Mouse (Mus musculus): ENCODE results near the gene Haus6.
"Not testable (repeated sequence)": the region's sequence is repeated elsewhere in the genome, so short reads cannot be mapped to it uniquely, and the experiment has no call there.

The Haus6 gene

GRCm38 (mm10) chr4:86611524-86612288, at the start of gene Haus6:
Gene Haus6 (minus strand): TSS chr4:86612055.
- DNase-seq: peak; percentile 96

- no peak for DNase-seq
Measured at GRCm38 (mm10) chr4:86657176-86657575, 45.3 kb upstream of the Haus6 start.

- DNase-seq: not testable (repeated sequence)
Measured at GRCm38 (mm10) chr4:86656410-86656809, 44.6 kb upstream of the Haus6 start.

GRCm38 (mm10) chr4:86651686-86652384, 40.0 kb upstream of the Haus6 start:
- DNase-seq: no peak

GRCm38 (mm10) chr4:86648394-86648793, 36.5 kb upstream of the Haus6 start:
- DNase-seq: not testable (repeated sequence)

- not testable (repeated sequence) for DNase-seq
Measured at GRCm38 (mm10) chr4:86637561-86637960, 25.7 kb upstream of the Haus6 start.

GRCm38 (mm10) chr4:86634873-86635272, 23.0 kb upstream of the Haus6 start:
- DNase-seq: peak; percentile 48

GRCm38 (mm10) chr4:86634312-86634711, 22.5 kb upstream of the Haus6 start:
- not testable (repeated sequence) for DNase-seq

GRCm38 (mm10) chr4:86632556-86632955, 20.7 kb upstream of the Haus6 start:
- DNase-seq: not testable (repeated sequence)

- DNase-seq: no peak
Measured at GRCm38 (mm10) chr4:86631831-86632230, 20.0 kb upstream of the Haus6 start.

GRCm38 (mm10) chr4:86626496-86626895, 14.6 kb upstream of the Haus6 start:
- DNase-seq: not testable (repeated sequence)

- DNase-seq: no peak
Measured at GRCm38 (mm10) chr4:86625463-86625862, 13.6 kb upstream of the Haus6 start.

GRCm38 (mm10) chr4:86622532-86622931, 10.7 kb upstream of the Haus6 start:
- DNase-seq: not testable (repeated sequence)

- no peak for DNase-seq
Measured at GRCm38 (mm10) chr4:86622116-86622515, 10.3 kb upstream of the Haus6 start.

GRCm38 (mm10) chr4:86620506-86620905, 8.7 kb upstream of the Haus6 start:
- DNase-seq: no peak

- no peak for DNase-seq
Measured at GRCm38 (mm10) chr4:86612289-86612620, 400 bp upstream of the Haus6 start.

- DNase-seq: no peak
Measured at GRCm38 (mm10) chr4:86591304-86591703, 20.6 kb downstream of the Haus6 start.

- no peak for DNase-seq
Measured at GRCm38 (mm10) chr4:86588236-86588635, 23.6 kb downstream of the Haus6 start.

GRCm38 (mm10) chr4:86580591-86580990, 31.3 kb downstream of the Haus6 start:
- no peak for DNase-seq

GRCm38 (mm10) chr4:86580056-86580455, 31.8 kb downstream of the Haus6 start:
- no peak for DNase-seq

- no peak for DNase-seq
Measured at GRCm38 (mm10) chr4:86576630-86577225, 35.1 kb downstream of the Haus6 start.

GRCm38 (mm10) chr4:86576120-86576541, 35.7 kb downstream of the Haus6 start:
- no peak for DNase-seq

GRCm38 (mm10) chr4:86575283-86575983, 36.4 kb downstream of the Haus6 start, which contains the start of gene Rraga:
Gene Rraga (plus strand): TSS chr4:86575668.
- peak; percentile 92 for DNase-seq
